Comparison of ENCODE assay signal across 9 mouse cellular contexts in genomic region chr2:156652841-156653240, GRCm38 (mm10). TPM values are rescaled to one million over a fixed set of nuclear protein-coding genes. Genes with fewer than 3 reads are reported as not detected.
DNase-seq lines count a peak whose midpoint lies in the region; ATAC-seq and TF ChIP-seq lines count a peak whose summit lies in the region.
"Had no signal": no experiment of that assay in that cellular context is flagged by ENCODE, and none has a peak within 500 bp of the region (broad histone marks: within the 10 kb centered on the region; RNA-seq: fewer than 3 reads in every experiment).

No protein-coding gene starts in this region.

- DNase-seq in kidney, adult 2 months = peak; percentile 55
- DNase-seq in adipocyte (ENCODE audit: low spot score) = peak; percentile 54
- peak; percentile 41 to 67 for DNase-seq in gastrocnemius, postnatal 4 days (ENCODE audit: low spot score in 2 of 2)
- DNase-seq in liver, embryonic 13.5 days = peak; percentile 23
- peak; percentile 87 for DNase-seq in testis, postnatal 10 days (ENCODE audit: low spot score)
- no peak for DNase-seq in left cerebral cortex, adult 11 months (ENCODE audit: low spot score)

- no peak overlapping the region for H3K9ac ChIP-seq in kidney, embryonic 16.5 days (replicated peaks; ENCODE audit: low read length)
- H3K9ac ChIP-seq in liver, embryonic 13.5 days = no peak overlapping the region

- ATAC-seq in kidney, embryonic 16.5 days (ENCODE audit: low FRiP score, low TSS enrichment) = no peak
- ATAC-seq in liver, embryonic 13.5 days (ENCODE audit: low read depth) = no peak
- no peak for ATAC-seq in activated CD4-positive, CD25-positive, alpha-beta regulatory T cell, adult 4 months

- no peak overlapping the region for H3K4me3 ChIP-seq in kidney, adult 2 months (ENCODE audit: insufficient read depth, low read depth, low read length)
- H3K4me3 ChIP-seq in kidney, embryonic 16.5 days (ENCODE audit: low read length) = no peak overlapping the region
- H3K4me3 ChIP-seq in liver, embryonic 13.5 days (replicated peaks) = no peak overlapping the region
- H3K4me3 ChIP-seq: megakaryocyte, embryonic 14.5 days had no signal

- no peaks in the 10 kb centered on the region for H3K27me3 ChIP-seq in kidney, adult 2 months (replicated peaks; ENCODE audit: control insufficient read depth, insufficient read depth, low read length)
- no peaks in the 10 kb centered on the region for H3K27me3 ChIP-seq in kidney, embryonic 16.5 days (ENCODE audit: insufficient read depth, low read length)
- H3K27me3 ChIP-seq in liver, embryonic 13.5 days = no peaks in the 10 kb centered on the region

- no peak overlapping the region for H3K27ac ChIP-seq in kidney, adult 2 months (ENCODE audit: insufficient read depth, low read depth, low read length)
- no peak overlapping the region for H3K27ac ChIP-seq in kidney, embryonic 16.5 days (ENCODE audit: low read length)
- H3K27ac ChIP-seq in liver, embryonic 13.5 days = no peak overlapping the region

- no peaks in the 10 kb centered on the region for H3K36me3 ChIP-seq in kidney, adult 2 months (ENCODE audit: control insufficient read depth, insufficient read depth, low read length)
- no peaks in the 10 kb centered on the region for H3K36me3 ChIP-seq in kidney, embryonic 16.5 days (ENCODE audit: insufficient read depth, low read length)
- H3K36me3 ChIP-seq in liver, embryonic 13.5 days = no peaks in the 10 kb centered on the region

- H3K4me1 ChIP-seq in kidney, adult 2 months (ENCODE audit: control insufficient read depth, insufficient read depth, low read length) = no peaks in the 10 kb centered on the region
- no peaks in the 10 kb centered on the region for H3K4me1 ChIP-seq in kidney, embryonic 16.5 days (ENCODE audit: insufficient read depth, low read length)
- no peaks in the 10 kb centered on the region for H3K4me1 ChIP-seq in liver, embryonic 13.5 days (replicated peaks)
- H3K4me1 ChIP-seq: megakaryocyte, embryonic 14.5 days had no signal

- no peak for TF ChIP-seq CTCF in kidney, adult 2 months (conservative IDR thresholded peaks at IDR 0.05; ENCODE audit: insufficient read depth, insufficient read length, low read depth, low read length)

- 11% methylated on average over 8 of the region's 8 CpGs for whole genome bisulfite sequencing in kidney, adult 2 months
- 12% methylated on average over 8 of the region's 8 CpGs for WGBS in kidney, embryonic 16.5 days
- 9% methylated on average over 8 of the region's 8 CpGs for WGBS in liver, embryonic 13.5 days (ENCODE audit: insufficient replicate concordance)

- no peaks in the 10 kb centered on the region for H3K9me3 ChIP-seq in kidney, embryonic 16.5 days (ENCODE audit: low read length)
- no peaks in the 10 kb centered on the region for H3K9me3 ChIP-seq in liver, embryonic 13.5 days (replicated peaks)
- H3K9me3 ChIP-seq: megakaryocyte, embryonic 14.5 days had no signal

- TF ChIP-seq POLR2A in kidney, adult 2 months (IDR thresholded peaks at IDR 0.05; ENCODE audit: low read depth, low read length) = no peak

- H3K4me2 ChIP-seq in kidney, embryonic 16.5 days (replicated peaks; ENCODE audit: low read depth, low read length) = no peak overlapping the region
- H3K4me2 ChIP-seq in liver, embryonic 13.5 days = no peak overlapping the region

RNA-seq across cellular contexts. Expression of gene Dlgap4, which starts 39.3 kb away (rescaled TPM):
- polyA plus RNA-seq in kidney, adult 2 months (2012; rRNA removed) = 50.6 and 51.1 TPM in 2 replicates
- polyA plus RNA-seq in kidney, embryonic 16.5 days (2015; fragmentation: Nextera tagmentation; extraction: Ambion mirVana) = 68.2 and 68.5 TPM in 2 replicates
- total RNA-seq in gastrocnemius, postnatal 4 days (2021) = 10 to 100 TPM; 81.1 to 93.7 TPM
- polyA plus RNA-seq in liver, embryonic 13.5 days (2015; fragmentation: Nextera tagmentation; extraction: Ambion mirVana) = 11.3 and 12.1 TPM in 2 replicates
- 10 to 100 TPM; 56.8 to 71.9 TPM for polyA plus RNA-seq in activated CD4-positive, CD25-positive, alpha-beta regulatory T cell, adult 4 months (2017; shearing (Covaris generic))
